9 mouse cellular contexts compared by ENCODE assay signal in genomic region chr7:118295275-118295674, GRCm38 (mm10). TPM values are rescaled to one million over a fixed set of nuclear protein-coding genes. Genes with fewer than 3 reads are reported as not detected.
A peak's percentile ranks its signal among the peaks of the same experiment; 100 is the strongest.
DNase-seq lines count a peak whose midpoint lies in the region; ATAC-seq lines count a peak whose summit lies in the region.
"Had no signal": no experiment of that assay in that cellular context is flagged by ENCODE, and none has a peak within 500 bp of the region (broad histone marks: within the 10 kb centered on the region; RNA-seq: fewer than 3 reads in every experiment).

No protein-coding gene starts in this region.

- no peak overlapping the region for H3K9ac ChIP-seq in limb, embryonic 11.5 days (ENCODE audit: low read length)
- no peak overlapping the region for H3K9ac ChIP-seq in midbrain, embryonic 15.5 days
- H3K9ac ChIP-seq: embryonic facial prominence, embryonic 12.5 days had no signal

- no peak for ATAC-seq in limb, embryonic 11.5 days (ENCODE audit: insufficient number of reproducible peaks, low FRiP score, low TSS enrichment, low read depth)
- ATAC-seq in midbrain, embryonic 15.5 days (replicated peaks) = no peak

- no peaks in the 10 kb centered on the region for H3K4me1 ChIP-seq in limb, embryonic 11.5 days (ENCODE audit: control insufficient read depth, insufficient read depth, low read length)
- peaks cover 5% of the 10 kb centered on the region for H3K4me1 ChIP-seq in limb, embryonic 10.5 days
- 0 out of 2 replicates have a peak, but pooled peaks cover 3% of the 10 kb centered on the region for H3K4me1 ChIP-seq in midbrain, embryonic 15.5 days
- H3K4me1 ChIP-seq: embryonic facial prominence, embryonic 12.5 days had no signal

- H3K4me2 ChIP-seq in limb, embryonic 11.5 days (ENCODE audit: low read depth, severe bottlenecking) = no peak overlapping the region
- H3K4me2 ChIP-seq in midbrain, embryonic 15.5 days = no peak overlapping the region
- H3K4me2 ChIP-seq: embryonic facial prominence, embryonic 12.5 days had no signal

- WGBS in limb, embryonic 11.5 days = 77% methylated on average over 11 of the region's 11 CpGs
- 76% methylated on average over 11 of the region's 11 CpGs for WGBS in limb, embryonic 10.5 days
- 79% methylated on average over 11 of the region's 11 CpGs for WGBS in midbrain, embryonic 15.5 days

- DNase-seq in adrenal gland, postnatal 10 days = peak; percentile 32
- no peak for DNase-seq in adrenal gland, postnatal 4 days (ENCODE audit: low spot score in 2 of 2)
- DNase-seq in limb, embryonic 11.5 days (ENCODE audit: low spot score) = peak; percentile 39
- no peak for DNase-seq in limb, embryonic 10.5 days (ENCODE audit: low spot score)
- DNase-seq in c-Kit-positive CD71-positive TER-119-positive erythroid progenitor cells, embryonic 14.5 days (ENCODE audit: low spot score) = peak; percentile 31
- DNase-seq in splenic B cell, adult 2 months (ENCODE audit: low read depth, low spot score) = peak; percentile 77
- DNase-seq in left cerebral cortex, adult 18-20 months (ENCODE audit: low spot score in 2 of 2) = no peak

- no peak overlapping the region for H3K27ac ChIP-seq in limb, embryonic 11.5 days (replicated peaks; ENCODE audit: low read depth, low read length)
- no peak overlapping the region for H3K27ac ChIP-seq in limb, embryonic 10.5 days
- H3K27ac ChIP-seq in midbrain, embryonic 15.5 days = no peak overlapping the region
- H3K27ac ChIP-seq: embryonic facial prominence, embryonic 12.5 days had no signal

- no peaks in the 10 kb centered on the region for H3K27me3 ChIP-seq in limb, embryonic 11.5 days (ENCODE audit: control insufficient read depth, insufficient read depth, low read length)
- no peaks in the 10 kb centered on the region for H3K27me3 ChIP-seq in limb, embryonic 10.5 days (ENCODE audit: low read depth, poor library complexity, severe bottlenecking)
- no peaks in the 10 kb centered on the region for H3K27me3 ChIP-seq in splenic B cell, adult 2 months (ENCODE audit: control insufficient read depth, insufficient read depth, low read length, poor library complexity, severe bottlenecking)
- H3K27me3 ChIP-seq in midbrain, embryonic 15.5 days (replicated peaks) = no peaks in the 10 kb centered on the region
- H3K27me3 ChIP-seq: embryonic facial prominence, embryonic 12.5 days had no signal

- no peaks in the 10 kb centered on the region for H3K9me3 ChIP-seq in limb, embryonic 11.5 days (ENCODE audit: control insufficient read depth, low read length)
- peaks cover 3% of the 10 kb centered on the region; the same call in 1 of the 2 replicates for H3K9me3 ChIP-seq in limb, embryonic 10.5 days (replicated peaks)
- no peaks in the 10 kb centered on the region for H3K9me3 ChIP-seq in midbrain, embryonic 15.5 days

- H3K4me3 ChIP-seq in limb, embryonic 11.5 days (ENCODE audit: low read depth, low read length) = no peak overlapping the region
- no peak overlapping the region for H3K4me3 ChIP-seq in limb, embryonic 10.5 days
- H3K4me3 ChIP-seq in midbrain, embryonic 15.5 days = no peak overlapping the region
- H3K4me3 ChIP-seq: embryonic facial prominence, embryonic 12.5 days had no signal

- no peaks in the 10 kb centered on the region for H3K36me3 ChIP-seq in limb, embryonic 11.5 days (ENCODE audit: control insufficient read depth, insufficient read depth, low read length)
- no peaks in the 10 kb centered on the region for H3K36me3 ChIP-seq in limb, embryonic 10.5 days
- H3K36me3 ChIP-seq in splenic B cell, adult 2 months (ENCODE audit: control insufficient read depth, insufficient read depth, low read length, poor library complexity, severe bottlenecking) = no peaks in the 10 kb centered on the region
- H3K36me3 ChIP-seq in midbrain, embryonic 15.5 days (replicated peaks) = no peaks in the 10 kb centered on the region
- H3K36me3 ChIP-seq: embryonic facial prominence, embryonic 12.5 days had no signal

RNA-seq across cellular contexts. Expression of gene Smg1, which starts 51.8 kb away (rescaled TPM):
- 10 to 100 TPM; 35.8 to 50.7 TPM for total RNA-seq in adrenal gland, postnatal 10 days (2021)
- 10 to 100 TPM; 52.0 to 60.0 TPM for total RNA-seq in adrenal gland, postnatal 4 days (2021)
- 20.4 and 20.9 TPM in 2 replicates for polyA plus RNA-seq in limb, embryonic 11.5 days (2014; fragmentation: Nextera tagmentation; extraction: Ambion mirVana)
- polyA plus RNA-seq in limb, embryonic 10.5 days (2016; fragmentation: Nextera tagmentation; extraction: Ambion mirVana) = 18.0 and 21.8 TPM in 2 replicates
- 10 to 100 TPM; 71.1 TPM for total RNA-seq in left cerebral cortex, adult 18-20 months (2021)
- polyA plus RNA-seq in midbrain, embryonic 15.5 days (2015; fragmentation: Nextera tagmentation; extraction: Ambion mirVana) = 22.5 and 24.5 TPM in 2 replicates

Comparison
In these comparisons a context has a peak if more than half of its experiments do, and no peak if none do; other contexts are left out.
1. DNase-seq: peak in adrenal gland, postnatal 10 days (single experiment), limb, embryonic 11.5 days (single experiment), c-Kit-positive CD71-positive TER-119-positive erythroid progenitor cells, embryonic 14.5 days (single experiment) and splenic B cell, adult 2 months (single experiment); none in adrenal gland, postnatal 4 days (0 of 2), limb, embryonic 10.5 days (single experiment) and left cerebral cortex, adult 18-20 months (0 of 2).